Mouse (Mus musculus) midbrain, embryonic 10.5 days (tissue): ENCODE measurements around the gene Fbp2. TPM values are rescaled to one million over a fixed set of nuclear protein-coding genes. Genes with fewer than 3 reads are reported as not detected.

Source experiments
- DNase-seq: peaks from one replicate; pipeline ENCODE4 v3.0.0-alpha.2; 2017; ENCODE audit warnings: low spot score
- H3K27ac ChIP-seq: fragments of 300-500 bp; sonication (generic); replicated peaks from 2 replicates; pipeline ENCODE4 v1.5.1; 2016; ENCODE audit warnings: mild to moderate bottlenecking
- H3K27me3 ChIP-seq: fragments of 300-500 bp; sonication (generic); 2 replicates; pipeline ENCODE4 v1.6.1; 2016; ENCODE audit warnings: low read depth, mild to moderate bottlenecking; ENCODE audit not compliant: poor library complexity, severe bottlenecking
- H3K36me3 ChIP-seq: fragments of 300-500 bp; sonication (generic); 2 replicates; pipeline ENCODE4 v1.6.1; 2016; ENCODE audit warnings: mild to moderate bottlenecking, moderate library complexity
- H3K4me1 ChIP-seq: fragments of 300-500 bp; sonication (generic); 2 replicates; pipeline ENCODE4 v1.6.1; 2016
- H3K4me3 ChIP-seq: fragments of 300-500 bp; sonication (generic); 2 replicates; pipeline ENCODE4 v1.5.1; 2016; ENCODE audit warnings: mild to moderate bottlenecking, moderate library complexity
- H3K9me3 ChIP-seq: fragments of 300-500 bp; sonication (generic); replicated peaks from 2 replicates; pipeline ENCODE4 v1.6.1; 2016; ENCODE audit warnings: mild to moderate bottlenecking
- WGBS: fragments of 180-500 bp; shearing (Covaris S2); methylation state at CpG from one replicate; pipeline ENCODE4 v1.1.7; 2016; 5-methylcytosine and 5-hydroxymethylcytosine counted together
- polyA plus RNA-seq: library from polyadenylated mRNA; unstranded; fragments of >200 nt; fragmentation: Nextera tagmentation; extraction: Ambion mirVana; gene quantifications from 2 replicates; pipeline ENCODE4 v1.2.1, GENCODE M21; 2016

Gene Fbp2
- not detected in 2 replicates for polyA plus RNA-seq

- H3K27me3 ChIP-seq, result no peaks in the 10 kb centered on the region
- no peak for DNase-seq
- peaks cover 4% of the 10 kb centered on the region; the same call in 1 of the 2 replicates for H3K4me1 ChIP-seq
- H3K36me3 ChIP-seq, result no peaks in the 10 kb centered on the region
- no peak within 1 kb of the TSS for H3K4me3 ChIP-seq
- H3K27ac ChIP-seq, result no peak within 1 kb of the TSS
- no peaks in the 10 kb centered on the region for H3K9me3 ChIP-seq
- 78% methylated on average over 21 of the region's 21 CpGs for WGBS
Measured at GRCm38 (mm10) chr13:62857941-62858915, at the start of gene Fbp2. Fbp2 (minus strand) TSS chr13:62858422.

GRCm38 (mm10) chr13:62907527-62908162, 49.4 kb upstream of the Fbp2 start:
- WGBS, result 87% methylated on average over 14 of the region's 14 CpGs
- H3K27ac ChIP-seq, result 0 out of 2 replicates have a peak overlapping the region, but pooled peaks have one; percentile 7
- H3K36me3 ChIP-seq, result no peaks in the 10 kb centered on the region
- no peaks in the 10 kb centered on the region for H3K9me3 ChIP-seq
- no peak for DNase-seq
- H3K27me3 ChIP-seq, result no peaks in the 10 kb centered on the region
- no peak overlapping the region for H3K4me3 ChIP-seq
- H3K4me1 ChIP-seq, result peaks cover 6% of the 10 kb centered on the region

DNA sequence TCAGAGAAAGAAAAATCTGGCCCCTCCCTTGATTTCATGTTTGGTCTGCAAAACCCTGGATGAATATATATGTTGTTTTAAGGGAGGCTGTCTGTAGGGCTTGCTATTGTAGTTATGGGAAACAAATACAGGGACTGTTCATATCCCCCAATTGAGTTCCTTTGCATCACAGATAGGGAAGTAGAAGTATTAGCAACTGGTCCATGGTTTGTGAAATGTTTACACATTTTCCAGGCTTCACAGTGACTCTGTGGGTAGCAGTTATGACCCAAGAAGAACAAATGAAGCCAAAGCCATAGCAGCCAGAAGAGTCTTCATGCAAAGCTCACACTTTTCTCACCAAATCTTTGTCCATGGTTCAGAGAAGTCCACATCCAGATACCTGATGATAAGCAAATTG, 42.9 kb upstream of the Fbp2 start:
- no peak overlapping the region for H3K27ac ChIP-seq
- no peaks in the 10 kb centered on the region for H3K27me3 ChIP-seq
- H3K4me3 ChIP-seq, result no peak overlapping the region
- no peaks in the 10 kb centered on the region for H3K36me3 ChIP-seq
- H3K4me1 ChIP-seq, result no peaks in the 10 kb centered on the region
- H3K9me3 ChIP-seq, result no peaks in the 10 kb centered on the region
- DNase-seq, result no peak

DNA sequence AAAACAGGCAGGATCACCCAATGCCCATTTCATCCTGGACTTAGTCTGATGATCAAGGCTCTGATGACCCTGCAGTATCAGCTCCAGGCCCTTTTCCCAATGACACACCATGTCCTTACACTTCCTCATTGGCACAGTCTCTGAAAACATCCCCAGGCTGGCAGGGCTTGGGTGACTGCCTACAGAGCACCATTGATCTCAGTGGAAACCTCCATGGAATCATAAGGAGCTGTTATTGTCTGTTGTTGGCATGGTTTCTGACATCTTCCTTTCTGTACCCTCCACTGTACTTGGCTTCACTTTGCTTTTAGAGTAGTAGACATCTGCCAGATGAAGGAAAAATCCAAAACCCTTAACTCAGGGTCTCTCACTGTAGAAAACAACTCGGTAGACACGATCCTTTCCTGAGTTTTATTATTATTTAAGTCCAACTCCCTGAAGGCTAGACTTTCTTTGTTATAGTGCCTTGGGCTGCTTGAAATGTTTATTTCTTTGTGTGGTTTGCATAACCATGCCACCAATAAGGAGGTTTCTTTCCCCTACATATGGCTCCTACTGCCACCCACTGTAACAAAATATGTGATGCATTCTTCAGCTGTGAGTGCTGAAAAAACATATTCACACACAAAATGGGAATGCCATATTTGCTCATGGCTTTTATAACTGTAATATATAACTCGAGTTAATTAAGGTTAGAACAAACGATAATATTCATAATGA, 39.9 kb upstream of the Fbp2 start:
- 85% methylated on average over 4 of the region's 4 CpGs for WGBS
- H3K27ac ChIP-seq, result no peak overlapping the region
- no peaks in the 10 kb centered on the region for H3K36me3 ChIP-seq
- no peaks in the 10 kb centered on the region for H3K9me3 ChIP-seq
- H3K4me1 ChIP-seq, result no peaks in the 10 kb centered on the region
- no peak overlapping the region for H3K4me3 ChIP-seq
- no peaks in the 10 kb centered on the region for H3K27me3 ChIP-seq
- no peak for DNase-seq

GRCm38 (mm10) chr13:62893044-62893842, 35.0 kb upstream of the Fbp2 start:
- no peak overlapping the region for H3K4me3 ChIP-seq
- H3K36me3 ChIP-seq, result no peaks in the 10 kb centered on the region
- WGBS, result 86% methylated on average over 9 of the region's 9 CpGs
- H3K9me3 ChIP-seq, result no peaks in the 10 kb centered on the region
- H3K27ac ChIP-seq, result no peak overlapping the region
- peaks cover under 1% of the 10 kb centered on the region; the same call in 1 of the 2 replicates for H3K4me1 ChIP-seq
- DNase-seq, result no peak
- peaks cover 19% of the 10 kb centered on the region for H3K27me3 ChIP-seq

DNA sequence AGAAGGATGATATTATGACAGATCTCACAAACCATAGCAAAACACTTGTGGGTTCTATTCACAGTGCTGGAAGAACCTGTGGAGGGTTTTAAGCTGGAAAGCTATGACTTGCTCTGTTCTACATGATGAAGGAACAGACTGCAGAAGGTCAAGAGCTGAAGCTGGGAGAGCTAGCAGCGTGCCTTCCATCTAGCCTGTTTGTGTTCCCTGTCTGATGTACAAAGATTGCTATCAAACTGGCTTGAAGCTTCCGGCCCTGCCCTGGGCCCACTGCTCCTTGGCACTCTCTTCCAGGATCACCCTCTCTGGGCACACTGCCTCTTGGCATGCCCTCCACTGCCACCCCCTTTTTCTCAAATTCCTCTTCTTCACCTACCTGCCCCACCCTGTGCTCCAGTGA, 31.1 kb upstream of the Fbp2 start:
- Histone ChIP-seq H3K9me3 (no peaks in the 10 kb centered on the region), H3K27me3 (peaks cover 43% of the 10 kb centered on the region), H3K4me3 (no peak overlapping the region), H3K36me3 (no peaks in the 10 kb centered on the region), H3K27ac (no peak overlapping the region), H3K4me1 (peaks cover 10% of the 10 kb centered on the region)
- WGBS, result 86% methylated on average over 2 of the region's 2 CpGs
- DNase-seq, result no peak

DNA sequence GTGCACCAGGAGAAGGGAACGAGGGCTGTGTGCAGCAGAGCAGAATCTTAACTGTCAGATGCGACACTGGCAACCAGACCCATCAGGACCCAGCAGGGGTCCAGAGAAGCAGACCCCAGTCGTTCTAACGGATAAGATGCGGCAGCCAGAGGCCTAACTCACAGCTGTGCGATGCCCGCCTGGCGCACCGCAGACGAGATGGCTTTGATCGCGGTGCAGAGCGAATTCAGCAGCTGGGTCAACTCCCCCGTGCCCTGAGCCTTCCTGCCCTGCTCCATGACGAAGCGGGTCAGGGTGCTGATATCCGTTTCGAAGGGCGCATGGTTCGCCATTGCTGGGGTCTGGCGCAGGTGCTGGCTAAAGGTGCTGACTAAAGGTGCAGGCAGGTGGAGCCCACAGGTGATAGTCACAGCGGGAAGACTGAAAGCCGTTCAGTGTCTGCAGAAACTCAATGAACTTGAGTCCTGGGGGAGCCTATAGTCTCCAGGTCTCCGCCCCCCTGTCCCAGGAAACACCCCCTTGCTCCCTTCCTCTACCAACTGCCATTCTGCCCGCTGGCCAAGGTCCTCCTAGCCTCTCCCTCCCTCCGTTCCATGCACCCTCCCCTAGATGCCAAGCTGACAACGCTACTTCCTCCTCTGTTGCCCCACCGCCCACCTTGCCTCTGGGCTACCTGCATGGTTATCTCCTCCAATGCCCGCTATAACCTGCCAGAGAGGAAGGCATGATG, 29.7 kb upstream of the Fbp2 start, which contains the start of gene Fbp1:
TSS of gene Fbp1 (minus strand) at position 571 of the 730 bp plus-strand sequence.
- Histone ChIP-seq H3K4me1 (peaks cover 10% of the 10 kb centered on the region), H3K4me3 (peak within 1 kb of the TSS; percentile 39)
- peak; percentile 19 for DNase-seq

GRCm38 (mm10) chr13:62884536-62884935, 26.3 kb upstream of the Fbp2 start:
- DNase-seq, result no peak
- no peaks in the 10 kb centered on the region for H3K9me3 ChIP-seq
- H3K4me1 ChIP-seq, result peaks cover 16% of the 10 kb centered on the region
- H3K36me3 ChIP-seq, result no peaks in the 10 kb centered on the region
- 86% methylated on average over 3 of the region's 3 CpGs for WGBS
- peaks cover 37% of the 10 kb centered on the region for H3K27me3 ChIP-seq
- no peak overlapping the region for H3K27ac ChIP-seq
- H3K4me3 ChIP-seq, result no peak overlapping the region

More for the DNA sequence above, 29.7 kb upstream of the Fbp2 start, which contains the start of gene Fbp1:
- Histone ChIP-seq H3K27me3 (peaks cover 43% of the 10 kb centered on the region), H3K9me3 (no peaks in the 10 kb centered on the region), H3K27ac (no peak within 1 kb of the TSS), H3K36me3 (no peaks in the 10 kb centered on the region)
- WGBS, result 3% methylated on average over 29 of the region's 29 CpGs

GRCm38 (mm10) chr13:62883925-62884324, 25.7 kb upstream of the Fbp2 start:
- Histone ChIP-seq H3K36me3 (no peaks in the 10 kb centered on the region), H3K4me1 (peaks cover 19% of the 10 kb centered on the region), H3K27me3 (peaks cover 32% of the 10 kb centered on the region), H3K27ac (no peak overlapping the region), H3K9me3 (no peaks in the 10 kb centered on the region), H3K4me3 (no peak overlapping the region)
- WGBS, result 93% methylated on average over 9 of the region's 9 CpGs
- no peak for DNase-seq

DNA sequence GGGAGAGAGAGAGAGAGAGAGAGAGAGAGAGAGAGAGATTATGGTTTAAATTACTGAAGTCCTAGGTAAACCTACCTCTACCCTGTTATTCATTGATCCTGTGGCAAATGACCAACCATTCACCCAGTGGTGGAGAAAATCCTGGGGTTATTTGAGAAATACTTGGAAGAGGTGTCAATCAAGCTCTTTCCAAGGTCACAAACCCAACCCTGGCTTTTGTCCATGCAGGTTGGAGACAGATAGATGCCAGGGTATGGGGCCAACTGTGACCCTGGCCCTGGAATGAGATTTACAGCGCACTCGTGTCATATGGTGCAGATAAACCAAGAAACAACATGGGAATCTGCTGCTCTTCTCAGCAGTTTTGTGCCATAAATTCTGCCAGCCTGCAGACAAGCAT, 25.2 kb upstream of the Fbp2 start:
- H3K27ac ChIP-seq, result no peak overlapping the region
- no peak overlapping the region for H3K4me3 ChIP-seq
- no peaks in the 10 kb centered on the region for H3K9me3 ChIP-seq
- DNase-seq, result no peak
- 79% methylated on average over 2 of the region's 2 CpGs for WGBS
- H3K27me3 ChIP-seq, result peaks cover 32% of the 10 kb centered on the region
- H3K36me3 ChIP-seq, result no peaks in the 10 kb centered on the region
- H3K4me1 ChIP-seq, result peaks cover 19% of the 10 kb centered on the region

DNA sequence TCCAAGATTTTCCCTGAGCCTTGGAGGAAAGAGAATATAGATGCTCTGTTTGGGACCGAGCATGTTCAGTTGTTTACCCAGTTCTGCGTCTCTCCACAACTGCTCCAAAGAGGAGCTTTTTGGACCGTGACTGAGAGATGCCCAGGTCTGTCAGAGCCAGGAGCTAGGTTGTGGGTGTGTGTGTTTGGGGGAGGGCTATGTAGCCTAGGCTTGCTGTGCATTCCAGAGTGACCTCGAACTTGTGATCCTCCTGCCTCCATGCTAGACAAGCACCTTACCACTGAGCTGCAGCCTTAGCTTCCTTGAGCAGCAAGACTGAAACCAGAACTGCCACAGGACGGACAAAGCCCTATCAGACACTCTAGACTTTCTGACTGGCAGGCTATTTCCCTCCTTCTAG, 24.6 kb upstream of the Fbp2 start:
- H3K36me3 ChIP-seq, result no peaks in the 10 kb centered on the region
- H3K27me3 ChIP-seq, result peaks cover 31% of the 10 kb centered on the region
- WGBS, result 73% methylated on average over 5 of the region's 5 CpGs
- H3K4me1 ChIP-seq, result peaks cover 15% of the 10 kb centered on the region
- no peak overlapping the region for H3K27ac ChIP-seq
- H3K9me3 ChIP-seq, result no peaks in the 10 kb centered on the region
- H3K4me3 ChIP-seq, result no peak overlapping the region
- no peak for DNase-seq
